Mouse (Mus musculus): ENCODE data around the gene Kansl1. TPM values are rescaled to one million over a fixed set of nuclear protein-coding genes. Genes with fewer than 3 reads are reported as not detected.
A peak's percentile ranks its signal among the peaks of the same experiment; 100 is the strongest.

Kansl1 gene
- polyA plus RNA-seq, 1 experiment = 15.6 TPM

DNA sequence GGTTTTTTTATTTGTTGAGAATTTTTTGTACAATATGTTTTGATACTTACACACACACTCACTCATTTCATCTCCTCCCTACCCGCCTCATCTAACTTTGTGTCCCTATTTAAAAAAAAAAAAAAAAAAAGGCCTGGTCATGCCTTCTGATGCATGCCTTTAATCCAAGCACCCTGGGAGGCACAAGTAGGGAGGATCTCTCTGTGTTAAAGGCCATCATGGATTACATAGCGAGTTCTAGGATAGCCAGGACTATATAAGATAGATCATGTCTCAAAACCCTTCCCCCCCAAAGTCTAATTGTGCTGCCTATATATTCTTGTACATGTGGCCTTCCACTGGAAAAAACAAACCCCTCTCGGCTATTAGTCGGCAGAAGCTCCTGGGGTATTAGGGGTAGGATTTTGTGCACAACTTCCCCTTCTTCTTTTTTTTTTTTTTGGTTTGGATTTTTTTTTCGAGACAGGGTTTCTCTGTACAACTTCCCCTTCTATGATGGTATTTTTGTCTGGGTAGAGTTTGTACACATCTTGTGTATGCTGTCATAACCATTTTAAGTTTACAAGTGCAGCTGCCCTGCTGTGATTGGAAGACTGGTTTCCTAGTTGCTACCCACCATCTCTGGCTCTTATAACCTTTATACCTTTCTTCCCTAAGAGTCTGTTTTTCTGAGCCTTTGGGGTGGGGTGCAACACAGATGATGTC is 101.0 kb downstream of the Kansl1 start:
- no peak overlapping the region for H3K4me2 ChIP-seq (ENCODE audit: low read depth)
- H3K36me3 ChIP-seq (ENCODE audit: control insufficient read depth, insufficient read depth) = peaks cover 17% of the 10 kb centered on the region
- H3K79me2 ChIP-seq (ENCODE audit: control insufficient read depth, insufficient read depth) = peaks cover 36% of the 10 kb centered on the region
- no peak for TF ChIP-seq POLR2A (IDR thresholded peaks at IDR 0.05; ENCODE audit: insufficient read length, low read depth)
- TF ChIP-seq CEBPB (IDR thresholded peaks at IDR 0.05; ENCODE audit: insufficient read depth, poor library complexity, severe bottlenecking) = no peak
- TF ChIP-seq POLR2AphosphoS2 (IDR thresholded peaks at IDR 0.05; ENCODE audit: insufficient read length, low read depth) = no peak
- no peak for TF ChIP-seq TCF3 (IDR thresholded peaks at IDR 0.05; ENCODE audit: insufficient read length, low read depth)
- no peak for TF ChIP-seq USF1 (IDR thresholded peaks at IDR 0.05; ENCODE audit: low read depth)
- no peak for TF ChIP-seq MAX (IDR thresholded peaks at IDR 0.05; ENCODE audit: low read depth)
- no peak for TF ChIP-seq SRF (IDR thresholded peaks at IDR 0.05; ENCODE audit: control insufficient read depth, insufficient read length, low read depth)
- TF ChIP-seq MYOG (IDR thresholded peaks at IDR 0.05; ENCODE audit: control insufficient read depth in 1 of 3, insufficient read depth in 1 of 3, insufficient read length in 2 of 3, low read depth in 2 of 3) = no peak
- TF ChIP-seq REST (IDR thresholded peaks at IDR 0.05; ENCODE audit: insufficient read depth, insufficient read length) = no peak
- TF ChIP-seq TCF12 (IDR thresholded peaks at IDR 0.05; ENCODE audit: insufficient read depth, poor library complexity, severe bottlenecking) = no peak
- TF ChIP-seq E2F4 (IDR thresholded peaks at IDR 0.05; ENCODE audit: insufficient read depth) = no peak
- TF ChIP-seq MYOD1 (IDR thresholded peaks at IDR 0.05; ENCODE audit: control insufficient read depth in 1 of 3, insufficient read length in 2 of 3, low read depth in 2 of 3) = no peak
- H3K27me3 ChIP-seq (ENCODE audit: control insufficient read depth, insufficient read depth, insufficient read length) = no peaks in the 10 kb centered on the region
- no peak overlapping the region for H3K4me3 ChIP-seq
- H3ac ChIP-seq (ENCODE audit: control insufficient read depth, insufficient read length) = no peak overlapping the region

DNA sequence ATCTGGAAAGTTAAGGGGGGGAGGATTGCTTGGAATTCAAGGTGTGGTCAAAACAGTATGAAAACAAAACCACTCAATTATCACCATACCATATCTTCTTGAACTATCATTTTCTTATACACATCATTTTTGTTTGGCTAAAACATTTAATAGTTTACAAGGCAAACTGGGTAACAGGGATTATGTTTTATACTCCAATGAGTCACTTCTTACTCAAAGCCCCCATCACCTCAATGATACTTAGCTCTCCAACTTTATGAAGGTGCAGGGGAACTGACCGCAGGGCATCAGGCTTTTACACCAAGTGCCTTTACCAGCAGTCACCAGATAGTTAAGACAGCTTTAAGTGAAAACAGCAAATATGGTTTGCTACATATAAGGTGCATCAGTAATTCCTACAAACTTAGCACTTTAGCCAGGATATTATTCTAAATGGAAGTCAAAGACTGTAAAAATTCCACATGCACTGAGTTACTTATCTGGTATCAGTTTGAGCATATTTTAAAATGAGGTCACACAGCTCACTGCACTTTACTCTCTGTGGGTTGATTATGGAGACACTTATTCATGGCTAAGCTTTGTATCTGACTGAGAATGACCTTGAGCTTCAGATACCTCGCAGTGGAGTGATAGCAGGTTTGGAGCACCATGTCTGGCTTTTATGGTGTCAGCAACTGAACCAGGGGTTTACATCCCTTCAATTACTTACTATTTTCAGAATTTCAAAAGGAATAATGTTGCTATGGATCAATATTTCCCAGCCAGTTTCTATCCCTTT is 104.6 kb downstream of the Kansl1 start:
- H3K36me3 ChIP-seq (ENCODE audit: control insufficient read depth, insufficient read depth) = peaks cover 16% of the 10 kb centered on the region
- H3K4me2 ChIP-seq (ENCODE audit: low read depth) = peak overlapping the region; percentile 25
- peaks cover 46% of the 10 kb centered on the region for H3K79me2 ChIP-seq (ENCODE audit: control insufficient read depth, insufficient read depth)
- H3K4me3 ChIP-seq = no peak overlapping the region
- no peaks in the 10 kb centered on the region for H3K27me3 ChIP-seq (ENCODE audit: control insufficient read depth, insufficient read depth, insufficient read length)
- no peak for TF ChIP-seq POLR2A (IDR thresholded peaks at IDR 0.05; ENCODE audit: insufficient read length, low read depth)
- no peak for TF ChIP-seq CEBPB (IDR thresholded peaks at IDR 0.05; ENCODE audit: insufficient read depth, poor library complexity, severe bottlenecking)
- TF ChIP-seq MYOG (IDR thresholded peaks at IDR 0.05; ENCODE audit: control insufficient read depth in 1 of 3, insufficient read depth in 1 of 3, insufficient read length in 2 of 3, low read depth in 2 of 3) = no peak
- no peak for TF ChIP-seq TCF12 (IDR thresholded peaks at IDR 0.05; ENCODE audit: insufficient read depth, poor library complexity, severe bottlenecking)
- no peak for TF ChIP-seq MYOD1 (IDR thresholded peaks at IDR 0.05; ENCODE audit: control insufficient read depth in 1 of 3, insufficient read length in 2 of 3, low read depth in 2 of 3)
- no peak overlapping the region for H3ac ChIP-seq (ENCODE audit: control insufficient read depth, insufficient read length)

DNA sequence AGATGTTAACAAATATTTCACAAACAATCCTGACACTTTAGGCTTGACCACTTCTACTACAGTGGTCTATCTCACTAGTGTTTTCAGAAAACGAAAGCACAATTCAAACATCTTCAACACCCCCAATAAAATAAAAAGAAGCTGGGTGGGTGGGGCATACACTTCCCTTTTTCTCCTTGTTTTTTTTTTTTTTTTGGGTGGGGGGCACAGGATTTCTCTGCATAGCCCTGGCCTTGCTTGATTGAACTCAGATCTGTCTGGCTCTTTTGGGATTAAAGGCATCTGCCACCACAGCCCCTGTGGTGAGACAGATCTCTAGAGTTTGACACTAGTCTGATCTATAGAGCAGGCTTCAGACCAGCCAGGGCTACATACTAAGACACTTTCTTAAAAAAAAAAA is 106.0 kb downstream of the Kansl1 start:
- H3K4me3 ChIP-seq = no peak overlapping the region
- peaks cover 13% of the 10 kb centered on the region for H3K36me3 ChIP-seq (ENCODE audit: control insufficient read depth, insufficient read depth)
- TF ChIP-seq REST (IDR thresholded peaks at IDR 0.05; ENCODE audit: insufficient read depth, insufficient read length) = no peak
- no peaks in the 10 kb centered on the region for H3K27me3 ChIP-seq (ENCODE audit: control insufficient read depth, insufficient read depth, insufficient read length)
- H3ac ChIP-seq (ENCODE audit: control insufficient read depth, insufficient read length) = no peak overlapping the region
- peaks cover 50% of the 10 kb centered on the region for H3K79me2 ChIP-seq (ENCODE audit: control insufficient read depth, insufficient read depth)
- no peak overlapping the region for H3K4me2 ChIP-seq (ENCODE audit: low read depth)

DNA sequence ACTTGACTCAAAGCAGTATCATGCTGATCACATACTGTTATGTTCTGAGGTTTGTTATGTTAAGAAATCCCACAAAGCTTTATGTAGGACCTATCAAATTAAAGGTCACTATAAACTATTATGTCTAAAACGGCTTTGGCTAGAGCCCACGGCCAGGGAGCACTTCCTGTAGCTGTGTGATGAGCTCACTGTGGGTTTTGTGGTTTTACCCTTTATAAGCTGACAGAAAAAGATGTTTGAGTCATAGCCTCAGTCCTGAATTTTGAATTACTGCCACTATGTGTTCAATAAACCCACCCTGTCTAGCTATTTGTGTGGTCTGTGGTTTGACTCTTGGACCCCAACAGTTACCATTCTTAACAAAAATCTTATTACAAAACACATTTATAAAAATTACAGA is 106.9 kb downstream of the Kansl1 start:
- H3K27me3 ChIP-seq (ENCODE audit: control insufficient read depth, insufficient read depth, insufficient read length) = no peaks in the 10 kb centered on the region
- H3K4me2 ChIP-seq (ENCODE audit: low read depth) = peak overlapping the region; percentile 48
- no peak overlapping the region for H3ac ChIP-seq (ENCODE audit: control insufficient read depth, insufficient read length)
- peaks cover 54% of the 10 kb centered on the region for H3K79me2 ChIP-seq (ENCODE audit: control insufficient read depth, insufficient read depth)
- H3K36me3 ChIP-seq (ENCODE audit: control insufficient read depth, insufficient read depth) = peaks cover 10% of the 10 kb centered on the region
- TF ChIP-seq USF1 (IDR thresholded peaks at IDR 0.05; ENCODE audit: low read depth) (no peak), CEBPB (IDR thresholded peaks at IDR 0.05; ENCODE audit: insufficient read depth, poor library complexity, severe bottlenecking) (no peak), E2F4 (IDR thresholded peaks at IDR 0.05; ENCODE audit: insufficient read depth) (no peak), TCF12 (IDR thresholded peaks at IDR 0.05; ENCODE audit: insufficient read depth, poor library complexity, severe bottlenecking) (no peak), TCF3 (IDR thresholded peaks at IDR 0.05; ENCODE audit: insufficient read length, low read depth) (no peak), REST (IDR thresholded peaks at IDR 0.05; ENCODE audit: insufficient read depth, insufficient read length) (no peak), POLR2A (IDR thresholded peaks at IDR 0.05; ENCODE audit: insufficient read length, low read depth) (no peak), MYOG (IDR thresholded peaks at IDR 0.05; ENCODE audit: control insufficient read depth in 1 of 3, insufficient read depth in 1 of 3, insufficient read length in 2 of 3, low read depth in 2 of 3) (no peak), MYOD1 (IDR thresholded peaks at IDR 0.05; ENCODE audit: control insufficient read depth in 1 of 3, insufficient read length in 2 of 3, low read depth in 2 of 3) (no peak), SRF (IDR thresholded peaks at IDR 0.05; ENCODE audit: control insufficient read depth, insufficient read length, low read depth) (no peak), POLR2AphosphoS2 (IDR thresholded peaks at IDR 0.05; ENCODE audit: insufficient read length, low read depth) (no peak), MAX (IDR thresholded peaks at IDR 0.05; ENCODE audit: low read depth) (no peak)
- H3K4me3 ChIP-seq = no peak overlapping the region

DNA sequence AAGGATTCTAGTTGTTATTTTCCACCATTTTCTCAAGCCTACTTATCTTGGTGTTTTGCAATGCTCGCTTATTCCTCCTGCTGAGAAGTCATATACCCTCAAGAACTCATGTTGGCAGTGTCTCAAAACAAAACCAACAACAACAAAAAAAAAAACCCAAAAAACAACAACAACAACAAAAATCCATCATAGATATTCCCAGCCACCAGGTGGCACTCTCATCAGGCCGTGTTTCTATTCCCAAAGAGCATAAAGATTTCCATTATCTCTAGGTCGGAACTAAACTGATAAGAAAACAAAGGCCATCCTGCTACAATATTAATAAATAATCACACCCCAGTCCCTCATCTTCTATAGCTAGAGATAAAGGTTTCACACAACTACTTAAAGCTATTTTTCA is 121.7 kb downstream of the Kansl1 start:
- Histone ChIP-seq H3K4me3 (no peak overlapping the region), H3K27me3 (ENCODE audit: control insufficient read depth, insufficient read depth, insufficient read length) (no peaks in the 10 kb centered on the region), H3K4me2 (ENCODE audit: low read depth) (no peak overlapping the region), H3ac (ENCODE audit: control insufficient read depth, insufficient read length) (no peak overlapping the region), H3K79me2 (ENCODE audit: control insufficient read depth, insufficient read depth) (peaks cover 8% of the 10 kb centered on the region), H3K36me3 (ENCODE audit: control insufficient read depth, insufficient read depth) (peaks cover 45% of the 10 kb centered on the region)
- TF ChIP-seq POLR2AphosphoS2 (IDR thresholded peaks at IDR 0.05; ENCODE audit: insufficient read length, low read depth) (no peak), REST (IDR thresholded peaks at IDR 0.05; ENCODE audit: insufficient read depth, insufficient read length) (no peak), E2F4 (IDR thresholded peaks at IDR 0.05; ENCODE audit: insufficient read depth) (no peak), TCF3 (IDR thresholded peaks at IDR 0.05; ENCODE audit: insufficient read length, low read depth) (no peak)
